Mouse (Mus musculus) CH12.LX (cell line): ENCODE results near the gene Retreg2. TPM values are rescaled to one million over a fixed set of nuclear protein-coding genes. Genes with fewer than 3 reads are reported as not detected.

Source experiments
- DNase-seq: peaks from one replicate; pipeline ENCODE4 v3.0.0-alpha.2; 2013; ENCODE audit errors: extremely low read depth
- H3K27ac ChIP-seq: 2 replicates; pipeline ENCODE4 v1.5.1; 2012; ENCODE audit warnings: low read depth, mild to moderate bottlenecking, control low read depth, moderate library complexity; ENCODE audit not compliant: insufficient read depth
- H3K27me3 ChIP-seq: replicated peaks from 2 replicates; pipeline ENCODE3; 2012; ENCODE audit warnings: inconsistent platforms
- H3K36me3 ChIP-seq, 2 experiments: replicated peaks in 1 of 2; 2 replicates each; pipeline versions ENCODE3 to v1.6.1; 2012; ENCODE audit warnings: inconsistent platforms in 1 of 2, low read length in 1 of 2, mild to moderate bottlenecking in 1 of 2, mixed read lengths in 1 of 2, moderate library complexity in 1 of 2; ENCODE audit not compliant: control insufficient read depth in 1 of 2, insufficient read depth in 1 of 2
- H3K4me1 ChIP-seq, 2 experiments: 2 replicates each; pipeline ENCODE4 v1.6.1; 2012; ENCODE audit warnings: inconsistent platforms in 1 of 2, moderate library complexity in 1 of 2; ENCODE audit not compliant: insufficient read depth in 2 of 2, control insufficient read depth in 1 of 2
- H3K4me2 ChIP-seq: 2 replicates; pipeline ENCODE4 v1.6.1; 2012; ENCODE audit warnings: low read depth, mild to moderate bottlenecking, control low read depth; ENCODE audit not compliant: poor library complexity, insufficient read depth, severe bottlenecking
- H3K4me3 ChIP-seq, 3 experiments: fragments of 150-350 bp in 1 of 3; sonication (generic) in 1 of 3; replicated peaks in 1 of 3; 2 replicates each; pipeline versions ENCODE3 to v1.5.1; 2011 to 2012; ENCODE audit warnings: low read depth in 2 of 3, low read length in 2 of 3, mild to moderate bottlenecking in 2 of 3, moderate library complexity in 2 of 3, control low read depth in 1 of 3, improper control_type of control experiment in 1 of 3, inconsistent platforms in 1 of 3, mixed read lengths in 1 of 3; ENCODE audit not compliant: poor library complexity in 1 of 3
- H3K79me2 ChIP-seq: replicated peaks from 2 replicates; pipeline ENCODE4 v1.6.1; 2012; ENCODE audit warnings: mild to moderate bottlenecking, moderate library complexity; ENCODE audit not compliant: control insufficient read depth, poor library complexity, insufficient read depth, severe bottlenecking; ENCODE audit errors: extremely low read depth
- H3K9ac ChIP-seq: 2 replicates; pipeline ENCODE4 v1.6.1; 2012; ENCODE audit warnings: low read depth, mild to moderate bottlenecking, control low read depth, moderate library complexity; ENCODE audit not compliant: insufficient read depth
- H3K9me3 ChIP-seq: replicated peaks from 2 replicates; pipeline ENCODE3; 2012; ENCODE audit warnings: low read length, inconsistent platforms, mixed read lengths
- E2F4 ChIP-seq: IDR thresholded peaks from 2 replicates; pipeline ENCODE4 v1.6.1; 2011; ENCODE audit warnings: low read depth, low read length, improper control_type of control experiment; ENCODE audit not compliant: insufficient replicate concordance
- GABPA ChIP-seq: IDR thresholded peaks from 2 replicates; pipeline ENCODE4 v1.6.1; 2012; ENCODE audit warnings: low read depth, low read length, improper control_type of control experiment, inconsistent platforms; ENCODE audit not compliant: insufficient replicate concordance
- HCFC1 ChIP-seq: IDR thresholded peaks from 2 replicates; pipeline ENCODE4 v1.6.1; 2012; ENCODE audit warnings: low read depth, mild to moderate bottlenecking, inconsistent platforms, low read length, improper control_type of control experiment
- JUN ChIP-seq: IDR thresholded peaks from 2 replicates; pipeline ENCODE4 v1.6.1; 2011; ENCODE audit warnings: low read depth, mild to moderate bottlenecking, low read length, improper control_type of control experiment, moderate library complexity; ENCODE audit not compliant: insufficient read depth
- KAT2A ChIP-seq: IDR thresholded peaks from 2 replicates; pipeline ENCODE4 v1.6.1; 2012; ENCODE audit warnings: low read length, improper control_type of control experiment, inconsistent platforms; ENCODE audit not compliant: insufficient replicate concordance
- MAFK ChIP-seq: IDR thresholded peaks from 2 replicates; pipeline ENCODE4 v1.6.1; 2011; ENCODE audit warnings: low read length, improper control_type of control experiment; ENCODE audit not compliant: insufficient replicate concordance
- MAZ ChIP-seq: IDR thresholded peaks from 2 replicates; pipeline ENCODE4 v1.6.1; 2012; ENCODE audit warnings: low read depth, mild to moderate bottlenecking, inconsistent platforms, low read length, improper control_type of control experiment, moderate library complexity
- MEF2A ChIP-seq: IDR thresholded peaks from 2 replicates; pipeline ENCODE4 v1.6.1; 2014; ENCODE audit warnings: low read depth, mild to moderate bottlenecking, inconsistent platforms, low read length, improper control_type of control experiment, borderline replicate concordance
- MXI1 ChIP-seq: IDR thresholded peaks from 2 replicates; pipeline ENCODE4 v1.6.1; 2011; ENCODE audit warnings: mild to moderate bottlenecking, low read depth, low read length, improper control_type of control experiment
- NRF1 ChIP-seq: IDR thresholded peaks from 2 replicates; pipeline ENCODE4 v1.6.1; 2014; ENCODE audit warnings: low read depth, mild to moderate bottlenecking, inconsistent platforms, low read length, improper control_type of control experiment, moderate library complexity
- PAX5 ChIP-seq: IDR thresholded peaks from 2 replicates; pipeline ENCODE4 v1.6.1; 2012; ENCODE audit warnings: low read length, inconsistent platforms, mixed read lengths
- SIN3A ChIP-seq: IDR thresholded peaks from 2 replicates; pipeline ENCODE4 v1.6.1; 2012; ENCODE audit warnings: low read length, improper control_type of control experiment, inconsistent platforms
- USF1 ChIP-seq: IDR thresholded peaks from 2 replicates; pipeline ENCODE4 v1.6.1; 2014; ENCODE audit warnings: low read depth, mild to moderate bottlenecking, inconsistent platforms, low read length, improper control_type of control experiment
- ZMIZ1 ChIP-seq: IDR thresholded peaks from 2 replicates; pipeline ENCODE4 v1.6.1; 2012; ENCODE audit warnings: low read depth, mild to moderate bottlenecking, inconsistent platforms, low read length, improper control_type of control experiment
- dilution Hi-C: fragments of 300-500 bp; cut with MboI; formaldehyde crosslinking; loops from 2 replicates; pipeline ENCODE4 v1.14.3; 2020; ENCODE audit warnings: low sequenced_read_pairs; ENCODE audit not compliant: extremely low pct_unique_long_range_greater_than_20kb, extremely low pct_ligation_motif_present
- in situ Hi-C: fragments of 300-500 bp; cut with MboI; formaldehyde crosslinking; loops from 3 replicates; pipeline ENCODE4 v1.14.3; 2019; ENCODE audit warnings: low sequenced_read_pairs, low pct_ligation_motif_present, low pct_unique_long_range_greater_than_20kb, mixed read lengths
- polyA plus RNA-seq: library from polyadenylated mRNA; unstranded; fragments of >175 nt; gene quantifications from 2 replicates; pipeline ENCODE4 v1.2.1, GENCODE M21; 2012; ENCODE audit warnings: low read depth; ENCODE audit not compliant: insufficient read length
- total RNA-seq, 2 experiments: library from RNA; depleted of rRNA; stranded (reverse); fragments of 300-350 nt in 1 of 2; fragments of >200 nt in 1 of 2; gene quantifications; 2 replicates each; pipeline ENCODE4 v1.2.3; 2012 to 2014

Gene Retreg2
- total and polyA plus RNA-seq, 3 experiments = 14.6 to 27.9 (median 26.5) TPM

GRCm38 (mm10) chr1:75187914-75188483, 45.4 kb downstream of the Retreg2 start:
- Histone ChIP-seq H3K4me2 (no peak overlapping the region), H3K36me3 (peaks cover 38 to 65% of the 10 kb centered on the region in 2 experiments), H3K9me3 (no peaks in the 10 kb centered on the region), H3K27me3 (no peaks in the 10 kb centered on the region), H3K79me2 (no peaks in the 10 kb centered on the region), H3K4me1 (peaks cover 5 to 29% of the 10 kb centered on the region in 2 experiments; a peak in 3 of 4 replicates), H3K27ac (no peak overlapping the region), H3K9ac (no peak overlapping the region), H3K4me3 (no peak overlapping the region)
- peak; percentile 42 for DNase-seq
- in situ Hi-C loops = no loop called here
- dilution Hi-C loops = no loop called here
- TF ChIP-seq MXI1 = no peak
- no peak for TF ChIP-seq ZMIZ1
- no peak for TF ChIP-seq PAX5
- TF ChIP-seq MEF2A = no peak
- TF ChIP-seq SIN3A = no peak
- no peak for TF ChIP-seq GABPA
- TF ChIP-seq NRF1 = no peak
- no peak for TF ChIP-seq MAZ
- TF ChIP-seq JUN = no peak
- no peak for TF ChIP-seq KAT2A
- TF ChIP-seq E2F4 = no peak

- TF ChIP-seq USF1 = no peak
- TF ChIP-seq E2F4 = no peak
- TF ChIP-seq ZMIZ1 = no peak
- TF ChIP-seq HCFC1 = no peak
- TF ChIP-seq MAFK = no peak
- Histone ChIP-seq H3K9ac (peak overlapping the region; percentile 81; the same call in 1 of the 2 replicates), H3K9me3 (no peaks in the 10 kb centered on the region), H3K4me3 (peak overlapping the region in 1 of 3 experiments; percentile 87), H3K27ac (no peak overlapping the region), H3K79me2 (no peaks in the 10 kb centered on the region), H3K4me1 (peaks cover 10 to 38% of the 10 kb centered on the region in 2 experiments), H3K36me3 (peaks cover 20 to 54% of the 10 kb centered on the region in 2 experiments), H3K4me2 (peak overlapping the region; percentile 65; the same call in 1 of the 2 replicates), H3K27me3 (no peaks in the 10 kb centered on the region)
- DNase-seq = no peak
- dilution Hi-C loops (no loop called here), in situ Hi-C loops (no loop called here)
These were observed 48.0 kb downstream of the Retreg2 start for GRCm38 (mm10) chr1:75190577-75190976.
